Mouse (Mus musculus) layer of hippocampus, postnatal 25 days (tissue): ENCODE results near the gene Olfr619. TPM values are rescaled to one million over a fixed set of nuclear protein-coding genes. Genes with fewer than 3 reads are reported as not detected.

ENCODE experiments used
- DNase-seq, 2 experiments: peaks; one replicate each; pipeline ENCODE4 v3.0.0; 2022; ENCODE audit warnings: mixed read lengths in 2 of 2, low spot score in 1 of 2; ENCODE audit errors: extremely low spot score in 1 of 2
- microRNA-seq, 2 experiments: library from miRNA; unstranded; fragments of <30 nt; microRNA quantifications; one replicate each; pipeline ENCODE4 v1.2.0; 2021
- total RNA-seq, 2 experiments: library from RNA; stranded (reverse); gene quantifications; 2 replicates each; pipeline ENCODE4 v1.2.3; 2021

Olfr619 gene
- not detected for total RNA-seq

DNA sequence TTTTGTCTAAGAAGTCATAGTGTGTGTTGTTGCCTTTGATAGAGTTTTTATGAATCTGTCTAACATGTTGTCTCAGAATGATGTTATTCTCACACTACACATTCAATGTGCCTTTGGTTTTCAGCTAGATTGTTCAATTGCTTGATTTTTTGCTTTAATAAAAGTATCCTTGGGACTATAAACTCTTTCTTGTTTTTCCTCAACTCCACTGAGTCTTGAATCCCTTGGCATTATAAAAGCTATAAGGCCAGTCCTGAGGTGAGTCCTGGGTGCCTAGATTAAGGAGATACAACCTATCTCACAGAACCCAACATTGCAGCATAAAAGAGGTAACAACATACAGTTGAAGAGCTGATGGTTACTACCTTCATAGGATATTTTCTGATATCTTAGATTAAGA is at the start of gene Olfr619:
TSS of gene Olfr619 (plus strand) at position 301 of the 400 bp plus-strand sequence.
- no peak for DNase-seq

GRCm38 (mm10) chr7:103555779-103556178 is 44.6 kb upstream of the Olfr619 start, which contains the start of gene Olfr615:
Olfr615 (plus strand) TSS chr7:103556079.
- DNase-seq: no peak

DNA sequence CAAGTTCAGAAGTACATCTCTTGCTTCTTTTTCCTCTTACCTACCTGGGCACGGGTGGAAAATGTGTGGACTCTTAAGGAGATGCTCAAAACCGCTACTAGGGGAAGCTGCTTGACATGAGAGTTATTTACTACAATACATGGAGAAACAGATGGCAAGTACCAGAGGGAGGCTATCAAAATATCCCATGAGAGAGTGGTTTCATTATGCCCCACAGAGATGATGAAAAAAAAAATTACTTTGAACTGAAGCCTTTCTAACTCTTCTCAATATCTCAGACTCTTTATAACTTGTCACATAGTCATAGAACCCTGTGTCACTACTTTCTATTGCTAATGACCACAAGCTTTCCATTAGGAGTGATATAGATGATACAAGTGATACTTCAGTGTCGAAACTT is 31.3 kb upstream of the Olfr619 start, which contains the start of gene Olfr616:
TSS of gene Olfr616 (minus strand) at position 101 of the 400 bp plus-strand sequence.
- DNase-seq: no peak

DNA sequence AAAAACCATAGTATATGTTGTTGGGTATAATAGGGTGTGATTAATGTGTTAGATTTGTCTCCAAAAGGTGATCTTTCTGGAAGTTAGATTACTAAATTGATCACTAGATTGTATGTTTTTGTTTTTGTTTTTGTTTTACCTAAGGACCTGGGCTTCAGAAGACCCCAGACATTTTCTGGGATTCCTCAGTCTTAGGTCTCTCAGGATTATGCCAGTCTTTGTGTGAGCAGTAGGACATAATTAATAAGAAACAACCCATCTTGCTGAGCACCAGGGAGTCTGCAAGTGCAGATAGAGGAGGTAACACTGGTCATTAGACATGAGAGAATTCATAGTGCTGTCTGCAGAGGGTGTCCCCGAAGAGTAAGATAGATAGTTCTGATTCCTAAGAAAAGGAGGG is 27.6 kb upstream of the Olfr619 start, which contains the start of gene Olfr617:
TSS of gene Olfr617 (plus strand) at position 301 of the 400 bp plus-strand sequence.
- no peak for DNase-seq

DNA sequence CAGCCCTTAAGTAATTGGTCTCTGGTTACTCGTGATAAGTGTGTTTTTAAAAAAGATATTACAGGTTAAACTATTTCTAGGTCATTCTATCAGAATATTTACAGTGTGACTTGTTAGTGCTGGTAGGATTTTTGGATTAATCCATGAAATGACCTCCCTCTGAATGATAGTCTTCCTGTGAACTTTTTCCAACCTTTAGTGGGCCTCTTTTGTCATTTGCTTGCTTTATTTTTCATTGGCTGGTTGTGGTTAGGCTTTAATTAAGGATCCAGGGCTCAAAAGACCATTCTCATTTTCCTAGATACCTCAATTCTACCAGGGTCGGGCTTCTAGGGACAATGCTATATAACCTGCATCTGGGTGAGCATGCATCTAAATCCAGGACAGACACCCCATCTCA is 10.6 kb upstream of the Olfr619 start, which contains the start of gene Olfr618:
TSS of gene Olfr618 (plus strand) at position 301 of the 400 bp plus-strand sequence.
- no peak for DNase-seq

DNA sequence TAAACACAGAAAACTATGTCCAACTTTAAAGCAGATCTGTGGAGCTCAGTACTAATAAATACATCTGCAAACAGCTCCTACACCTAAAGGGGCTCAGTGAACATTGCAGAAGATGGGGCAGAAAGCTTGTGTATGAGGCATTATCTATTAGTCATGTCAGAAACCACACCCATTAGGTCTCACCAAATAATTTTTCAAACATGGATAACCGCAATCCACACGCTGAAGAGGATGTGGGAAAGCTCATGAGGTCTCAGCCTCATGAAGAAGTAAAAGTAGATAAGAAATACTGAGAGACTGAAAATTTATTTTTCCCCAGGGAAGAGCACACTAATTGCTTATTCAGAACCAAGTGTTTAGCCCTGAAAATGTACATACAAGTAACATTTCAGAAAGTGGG is 7.0 kb downstream of the Olfr619 start:
- no peak for DNase-seq

- DNase-seq: no peak
Observed at GRCm38 (mm10) chr7:103612434-103612833, 12.1 kb downstream of the Olfr619 start, which contains the start of gene Olfr620. Olfr620 (minus strand) TSS chr7:103612534.

- no peak for DNase-seq
Observed at GRCm38 (mm10) chr7:103636795-103637194, 36.4 kb downstream of the Olfr619 start.

GRCm38 (mm10) chr7:103642602-103643001 is 42.2 kb downstream of the Olfr619 start, which contains the start of gene Olfr622:
Olfr622 (minus strand) TSS chr7:103642702.
- DNase-seq: no peak

DNA sequence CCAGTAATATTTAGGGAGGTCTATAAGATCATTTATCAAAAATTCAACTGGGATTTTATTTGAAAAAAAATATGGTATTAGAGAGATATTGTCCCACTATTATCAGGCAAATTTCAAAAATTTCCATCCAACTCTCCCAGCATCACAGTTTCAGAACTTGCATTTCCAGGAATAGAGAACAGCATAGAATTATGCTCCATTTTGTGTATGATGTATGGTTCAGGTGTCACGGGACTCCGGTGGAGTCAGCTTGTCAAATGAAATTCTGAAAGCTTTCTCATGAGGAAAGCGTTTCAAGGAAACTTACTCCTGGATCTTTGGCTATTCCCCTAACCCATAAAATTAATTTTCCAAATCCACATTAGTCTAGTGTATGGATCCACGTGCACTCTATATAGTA is 43.7 kb downstream of the Olfr619 start:
- DNase-seq: no peak

Small RNA genes within 50 kb of the gene (microRNA-seq; reads per million reads assigned to microRNA genes)
- 0 reads per million in 2 experiments for gene Gm26506

Other genes with a start within 250 kb of the Olfr619 start
- gene Olfr601, start 237.9 kb upstream of the Olfr619 start, total RNA-seq: not detected
- not detected for gene Olfr603, start 214.4 kb upstream of the Olfr619 start, total RNA-seq
- not detected for gene Usp17lc, start 185.5 kb upstream of the Olfr619 start, total RNA-seq
- not detected for gene Olfr605, start 155.1 kb upstream of the Olfr619 start, total RNA-seq
- not detected for gene Olfr606, start 151.5 kb upstream of the Olfr619 start, total RNA-seq
- gene Olfr607, start 136.4 kb upstream of the Olfr619 start, total RNA-seq: not detected
- not detected for gene Olfr608, start 130.7 kb upstream of the Olfr619 start, total RNA-seq
- not detected for gene Olfr609, start 102.5 kb upstream of the Olfr619 start, total RNA-seq
- gene Olfr610, start 88.5 kb upstream of the Olfr619 start, total RNA-seq: not detected
- gene Olfr611, start 79.7 kb upstream of the Olfr619 start, total RNA-seq: not detected
- not detected for gene Olfr612, start 57.9 kb upstream of the Olfr619 start, total RNA-seq
- not detected for gene Olfr613, start 52.5 kb upstream of the Olfr619 start, total RNA-seq
- gene Olfr615, start 44.5 kb upstream of the Olfr619 start, total RNA-seq: not detected
- not detected for gene Olfr616, start 31.4 kb upstream of the Olfr619 start, total RNA-seq
- not detected for gene Olfr617, start 27.5 kb upstream of the Olfr619 start, total RNA-seq
- gene Olfr618, start 10.5 kb upstream of the Olfr619 start, total RNA-seq: not detected
- not detected for gene Olfr620, start 12.0 kb downstream of the Olfr619 start, total RNA-seq
- gene Olfr622, start 42.1 kb downstream of the Olfr619 start, total RNA-seq: not detected
- gene Olfr623, start 63.1 kb downstream of the Olfr619 start, total RNA-seq: not detected
- under 1 TPM in 1 of 2 experiments, not detected in 1; 0.05 TPM for gene Olfr624, start 70.6 kb downstream of the Olfr619 start, total RNA-seq
- not detected for gene Olfr625-ps1, start 82.1 kb downstream of the Olfr619 start, total RNA-seq
- gene Olfr243, start 114.1 kb downstream of the Olfr619 start, total RNA-seq: not detected
- not detected for gene Olfr628, start 129.8 kb downstream of the Olfr619 start, total RNA-seq
- not detected for gene Olfr629, start 144.4 kb downstream of the Olfr619 start, total RNA-seq
- not detected for gene Olfr630, start 156.8 kb downstream of the Olfr619 start, total RNA-seq
- not detected for gene Olfr69, start 171.0 kb downstream of the Olfr619 start, total RNA-seq
- gene Olfr68, start 179.1 kb downstream of the Olfr619 start, total RNA-seq: not detected
- not detected for gene Olfr67, start 191.2 kb downstream of the Olfr619 start, total RNA-seq
- gene Hbb-bt, start 213.4 kb downstream of the Olfr619 start, total RNA-seq: 10 to 100 TPM; 73.9 to 75.8 TPM
- 100 to 1,000 TPM; 561 to 593 TPM for gene Hbb-bs, start 227.5 kb downstream of the Olfr619 start, total RNA-seq
- gene Hbb-bh2, start 239.9 kb downstream of the Olfr619 start, total RNA-seq: not detected
- gene Hbb-bh1, start 242.6 kb downstream of the Olfr619 start, total RNA-seq: not detected